Mouse (Mus musculus): ENCODE results near the gene Mrm3.

DNA sequence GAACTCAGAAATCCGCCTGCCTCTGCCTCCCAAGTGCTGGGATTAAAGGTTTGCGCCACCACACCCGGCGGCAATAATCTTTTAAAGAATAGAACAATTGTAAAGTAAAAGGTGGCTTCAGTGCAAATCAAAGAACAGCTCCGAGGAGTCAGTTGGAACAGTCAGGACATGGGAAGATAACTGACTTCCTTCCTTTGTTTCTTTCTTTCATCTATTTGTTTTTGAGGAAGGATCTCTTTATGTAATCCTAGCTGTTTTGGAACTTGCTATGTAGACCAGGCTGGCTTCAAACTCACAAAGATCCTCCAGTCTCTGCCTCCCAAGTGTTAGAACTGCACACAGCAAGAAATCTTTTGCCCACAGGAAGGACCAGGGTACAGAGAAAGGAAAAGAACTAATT is 18.9 kb upstream of the Mrm3 start:
- no peak for TF ChIP-seq TAL1 (IDR thresholded peaks at IDR 0.05; ENCODE audit: low read length)
- no peak for TF ChIP-seq GATA1 (IDR thresholded peaks at IDR 0.05; ENCODE audit: low read length)
